ENCODE assay signal across 21 mouse cellular contexts in genomic region chr10:43604687-43605250, GRCm38 (mm10). TPM values are rescaled to one million over a fixed set of nuclear protein-coding genes. Genes with fewer than 3 reads are reported as not detected.
A peak's percentile ranks its signal among the peaks of the same experiment; 100 is the strongest.
DNase-seq lines count a peak whose midpoint lies in the region; ATAC-seq and TF ChIP-seq lines count a peak whose summit lies in the region.
"Had no signal": no experiment of that assay in that cellular context is flagged by ENCODE, and none has a peak within 500 bp of the region (broad histone marks: within the 10 kb centered on the region; RNA-seq: fewer than 3 reads in every experiment).

No protein-coding gene starts in this region.

- WGBS in intestine, embryonic 14.5 days, result 35% methylated on average over 10 of the region's 10 CpGs
- 48% methylated on average over 10 of the region's 10 CpGs for WGBS in intestine, postnatal 0 days
- 64% methylated on average over 10 of the region's 10 CpGs for WGBS in limb, embryonic 12.5 days
- 84% methylated on average over 10 of the region's 10 CpGs for WGBS in liver, postnatal 0 days (ENCODE audit: insufficient replicate concordance)

- H3K4me1 ChIP-seq in intestine, embryonic 14.5 days (replicated peaks; ENCODE audit: control insufficient read depth, insufficient read depth, low read length), result peaks cover 20% of the 10 kb centered on the region
- H3K4me1 ChIP-seq in intestine, postnatal 0 days (replicated peaks; ENCODE audit: control insufficient read depth, insufficient read depth, low read length), result no peaks in the 10 kb centered on the region
- peaks cover 24% of the 10 kb centered on the region; the same call in 1 of the 2 replicates for H3K4me1 ChIP-seq in limb, embryonic 12.5 days (replicated peaks)
- H3K4me1 ChIP-seq in liver, postnatal 0 days (ENCODE audit: insufficient read depth), result peaks cover 15% of the 10 kb centered on the region; the same call in 1 of the 2 replicates

- no peak for DNase-seq in intestine, embryonic 14.5 days (ENCODE audit: low spot score)
- peak; percentile 89 for DNase-seq in NIH3T3 (ENCODE audit: low read depth)
- DNase-seq in liver, postnatal 0 days, result no peak
- DNase-seq in left cerebral cortex, adult 18-20 months (ENCODE audit: low spot score in 2 of 2), result no peak
- DNase-seq in embryo, embryonic 10 days (ENCODE audit: low spot score), result no peak
- DNase-seq in layer of hippocampus, postnatal 25 days (ENCODE audit: extremely low spot score in 1 of 2, low spot score in 1 of 2), result no peak
- DNase-seq: cerebellum, adult 2 months; gastrocnemius, postnatal 25 days; heart, postnatal 10 days; kidney, adult 11 months; kidney, postnatal 25 days; lung, postnatal 14 days had no signal

- H3K4me3 ChIP-seq in intestine, embryonic 14.5 days (ENCODE audit: low read depth, low read length), result no peak overlapping the region
- no peak overlapping the region for H3K4me3 ChIP-seq in intestine, postnatal 0 days (ENCODE audit: low read depth, low read length)
- H3K4me3 ChIP-seq in limb, embryonic 12.5 days (replicated peaks), result no peak overlapping the region
- H3K4me3 ChIP-seq in liver, postnatal 0 days (ENCODE audit: low read depth, low read length), result no peak overlapping the region
- H3K4me3 ChIP-seq: erythroblast, embryonic 14.5 days; megakaryocyte, embryonic 14.5 days; neural tube, embryonic 15.5 days had no signal

- H3K36me3 ChIP-seq in intestine, embryonic 14.5 days (ENCODE audit: control insufficient read depth, insufficient read depth, low read length), result no peaks in the 10 kb centered on the region
- H3K36me3 ChIP-seq in intestine, postnatal 0 days (ENCODE audit: control insufficient read depth, insufficient read depth), result no peaks in the 10 kb centered on the region
- H3K36me3 ChIP-seq in limb, embryonic 12.5 days, result no peaks in the 10 kb centered on the region
- peaks cover 4% of the 10 kb centered on the region for H3K36me3 ChIP-seq in liver, postnatal 0 days (replicated peaks; ENCODE audit: insufficient read depth, low read length)
- H3K36me3 ChIP-seq: neural tube, embryonic 15.5 days had no signal

- no peaks in the 10 kb centered on the region for H3K9me3 ChIP-seq in intestine, embryonic 14.5 days (ENCODE audit: control insufficient read depth, low read length)
- no peaks in the 10 kb centered on the region for H3K9me3 ChIP-seq in intestine, postnatal 0 days (ENCODE audit: control insufficient read depth)
- no peaks in the 10 kb centered on the region for H3K9me3 ChIP-seq in limb, embryonic 12.5 days
- H3K9me3 ChIP-seq in liver, postnatal 0 days (ENCODE audit: low read length), result no peaks in the 10 kb centered on the region
- H3K9me3 ChIP-seq: megakaryocyte, embryonic 14.5 days; neural tube, embryonic 15.5 days had no signal

- no peak overlapping the region for H3K9ac ChIP-seq in intestine, embryonic 14.5 days (ENCODE audit: low read length)
- no peak overlapping the region for H3K9ac ChIP-seq in intestine, postnatal 0 days (ENCODE audit: low read depth, low read length)
- H3K9ac ChIP-seq in limb, embryonic 12.5 days (replicated peaks), result no peak overlapping the region
- H3K9ac ChIP-seq in liver, postnatal 0 days (replicated peaks), result no peak overlapping the region
- H3K9ac ChIP-seq: hindbrain, embryonic 14.5 days; neural tube, embryonic 15.5 days had no signal

- H3K27ac ChIP-seq in intestine, embryonic 14.5 days (ENCODE audit: low read depth), result peak overlapping the region; percentile 23; the same call in 1 of the 2 replicates
- H3K27ac ChIP-seq in intestine, postnatal 0 days (ENCODE audit: low read depth, low read length), result no peak overlapping the region
- H3K27ac ChIP-seq in limb, embryonic 12.5 days, result peak overlapping the region; percentile 72
- peak overlapping the region; percentile 1; the same call in 1 of the 2 replicates for H3K27ac ChIP-seq in liver, postnatal 0 days (ENCODE audit: low read depth)
- H3K27ac ChIP-seq: hindbrain, embryonic 14.5 days; neural tube, embryonic 15.5 days had no signal

- TF ChIP-seq EP300 in liver, postnatal 0 days (IDR thresholded peaks at IDR 0.05; ENCODE audit: low read depth), result no peak

- no peak for TF ChIP-seq CTCF in intestine, postnatal 0 days (IDR thresholded peaks at IDR 0.05; ENCODE audit: low read depth)
- TF ChIP-seq CTCF in liver, postnatal 0 days (IDR thresholded peaks at IDR 0.05; ENCODE audit: low read depth), result no peak

- peak; percentile 33; the same call in 1 of the 2 replicates for ATAC-seq in intestine, embryonic 14.5 days (replicated peaks; ENCODE audit: low FRiP score, low TSS enrichment, low read depth)
- no peak for ATAC-seq in intestine, postnatal 0 days
- no peak for ATAC-seq in limb, embryonic 12.5 days (ENCODE audit: insufficient number of reproducible peaks, insufficient read depth, low FRiP score, low TSS enrichment, low read depth)
- no peak for ATAC-seq in liver, postnatal 0 days
- ATAC-seq: forebrain, embryonic 14.5 days; midbrain, embryonic 16.5 days had no signal

- no peaks in the 10 kb centered on the region for H3K27me3 ChIP-seq in intestine, embryonic 14.5 days (replicated peaks; ENCODE audit: control insufficient read depth, insufficient read depth, low read length)
- no peaks in the 10 kb centered on the region for H3K27me3 ChIP-seq in intestine, postnatal 0 days (replicated peaks; ENCODE audit: control insufficient read depth, insufficient read depth, low read length)
- H3K27me3 ChIP-seq in limb, embryonic 12.5 days, result no peaks in the 10 kb centered on the region
- no peaks in the 10 kb centered on the region for H3K27me3 ChIP-seq in liver, postnatal 0 days (ENCODE audit: insufficient read depth, low read length)
- H3K27me3 ChIP-seq: CH12.LX; neural tube, embryonic 15.5 days had no signal

- peak overlapping the region; percentile 9; the same call in 1 of the 2 replicates for H3K4me2 ChIP-seq in intestine, embryonic 14.5 days (ENCODE audit: low read length)
- H3K4me2 ChIP-seq in intestine, postnatal 0 days (replicated peaks; ENCODE audit: low read depth), result no peak overlapping the region
- no peak overlapping the region for H3K4me2 ChIP-seq in limb, embryonic 12.5 days
- no peak overlapping the region for H3K4me2 ChIP-seq in liver, postnatal 0 days (ENCODE audit: low read depth, low read length)
- H3K4me2 ChIP-seq: hindbrain, embryonic 14.5 days; neural tube, embryonic 15.5 days had no signal

RNA-seq across cellular contexts. Expression of gene Cd24a, which starts 26.7 kb away (rescaled TPM):
- polyA plus RNA-seq in intestine, embryonic 14.5 days (2014; fragmentation: Nextera tagmentation; extraction: Ambion mirVana), result 254 and 287 TPM in 2 replicates
- 87.8 and 91.9 TPM in 2 replicates for polyA plus RNA-seq in intestine, postnatal 0 days (2015; fragmentation: Nextera tagmentation; extraction: Ambion mirVana)
- polyA plus RNA-seq in limb, embryonic 12.5 days (2016; fragmentation: Nextera tagmentation; extraction: Ambion mirVana), result 612 and 635 TPM in 2 replicates
- 449 and 461 TPM in 2 replicates for polyA plus RNA-seq in liver, postnatal 0 days (2015; fragmentation: Nextera tagmentation; extraction: Ambion mirVana)
- total RNA-seq in left cerebral cortex, adult 18-20 months (2021), result 1 to 10 TPM; 5.8 to 6.1 TPM
- 10 to 100 TPM; 15.0 to 16.6 TPM for total RNA-seq in layer of hippocampus, postnatal 25 days (2021)
